Mouse (Mus musculus) myocyte (in vitro differentiated cells): ENCODE measurements around the gene 3110082I17Rik.

Source experiments
- CEBPB ChIP-seq: IDR thresholded peaks from 2 replicates; pipeline ENCODE4 v1.6.1; 2011; ENCODE audit warnings: mild to moderate bottlenecking, moderate library complexity; ENCODE audit not compliant: poor library complexity, insufficient read depth, severe bottlenecking
- MAX ChIP-seq: IDR thresholded peaks from one replicate; pipeline ENCODE4 v1.6.1; 2011; ENCODE audit warnings: low read depth, mild to moderate bottlenecking, control low read depth
- MYOG ChIP-seq, 3 experiments: IDR thresholded peaks; one replicate each; pipeline ENCODE4 v1.6.1; 2011; ENCODE audit warnings: control low read depth in 2 of 3, low read depth in 2 of 3, mild to moderate bottlenecking in 2 of 3; ENCODE audit not compliant: insufficient read length in 2 of 3, control insufficient read depth in 1 of 3, insufficient read depth in 1 of 3
- POLR2A ChIP-seq: IDR thresholded peaks from one replicate; pipeline ENCODE4 v1.6.1; 2011; ENCODE audit warnings: low read depth, mild to moderate bottlenecking, control low read depth, moderate library complexity; ENCODE audit not compliant: insufficient read length
- SRF ChIP-seq: IDR thresholded peaks from one replicate; pipeline ENCODE4 v1.6.1; 2011; ENCODE audit warnings: low read depth; ENCODE audit not compliant: control insufficient read depth, insufficient read length

GRCm38 (mm10) chr5:139404801-139405401 lies 55.4 kb downstream of the 3110082I17Rik start, which contains the start of gene C130050O18Rik:
- no peak for TF ChIP-seq SRF
- no peak for TF ChIP-seq MYOG (IDR thresholded peaks at IDR 0.05; ENCODE audit: control insufficient read depth in 1 of 3, insufficient read depth in 1 of 3, insufficient read length in 2 of 3, low read depth in 2 of 3)
- no peak for TF ChIP-seq POLR2A
- TF ChIP-seq MAX, result no peak
- no peak for TF ChIP-seq CEBPB
